ENCODE assay signal across 15 mouse cellular contexts in the genomic region with DNA sequence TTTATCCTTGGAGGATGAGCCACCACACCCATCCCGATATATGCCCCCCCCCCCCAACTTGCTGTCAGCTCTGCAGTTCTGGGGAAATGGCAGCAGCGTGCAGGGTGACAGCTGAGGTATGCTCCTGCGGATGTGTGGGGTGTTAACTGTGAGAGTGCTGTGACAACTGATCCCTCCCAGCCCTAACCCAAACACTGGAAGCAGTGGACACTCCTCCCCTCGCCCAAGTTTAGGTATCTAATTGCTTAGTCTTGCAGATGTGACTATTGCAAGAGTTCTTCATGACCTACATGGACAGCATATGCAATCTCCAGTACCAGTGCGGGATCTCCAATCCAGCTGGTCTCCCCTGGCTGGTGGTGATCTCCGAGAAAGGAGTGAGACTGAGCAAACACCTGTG. TPM values are rescaled to one million over a fixed set of nuclear protein-coding genes. Genes with fewer than 3 reads are reported as not detected.
DNase-seq lines count a peak whose midpoint lies in the region; ATAC-seq and TF ChIP-seq lines count a peak whose summit lies in the region.
"Had no signal": no experiment of that assay in that cellular context is flagged by ENCODE, and none has a peak within 500 bp of the region (broad histone marks: within the 10 kb centered on the region; RNA-seq: fewer than 3 reads in every experiment).

No protein-coding gene starts in this region.

- peaks cover 96% of the 10 kb centered on the region for H3K27me3 ChIP-seq in hindbrain, embryonic 10.5 days (ENCODE audit: insufficient read depth, poor library complexity, severe bottlenecking)
- peaks cover 31% of the 10 kb centered on the region for H3K27me3 ChIP-seq in hindbrain, embryonic 16.5 days (replicated peaks; ENCODE audit: control insufficient read depth, insufficient read depth, low read length)
- H3K27me3 ChIP-seq in E14TG2a.4 (ENCODE audit: insufficient read depth, low read length), result peaks cover 82% of the 10 kb centered on the region
- H3K27me3 ChIP-seq in forebrain, embryonic 14.5 days (replicated peaks; ENCODE audit: control insufficient read depth, insufficient read depth, low read length), result peaks cover 54% of the 10 kb centered on the region

- no peak overlapping the region for H3K4me2 ChIP-seq in hindbrain, embryonic 16.5 days (ENCODE audit: low read length)
- H3K4me2 ChIP-seq in forebrain, embryonic 14.5 days (ENCODE audit: low read length), result 0 out of 2 replicates have a peak overlapping the region, but pooled peaks have one; percentile 25
- H3K4me2 ChIP-seq: liver, embryonic 12.5 days had no signal

- intact Hi-C loops in left cerebral cortex, postnatal 4 days (cut with DNase I), result no loop called here

- peak overlapping the region; percentile 28; the same call in 1 of the 2 replicates for H3K4me3 ChIP-seq in hindbrain, embryonic 10.5 days
- H3K4me3 ChIP-seq in hindbrain, embryonic 16.5 days (ENCODE audit: low read length), result no peak overlapping the region
- peak overlapping the region; percentile 45; the same call in 1 of the 2 replicates for H3K4me3 ChIP-seq in E14TG2a.4 (replicated peaks; ENCODE audit: low read length)
- no peak overlapping the region for H3K4me3 ChIP-seq in forebrain, embryonic 14.5 days (ENCODE audit: low read depth, low read length)
- H3K4me3 ChIP-seq: intestine, embryonic 15.5 days; left cerebral cortex, adult 2 months; liver, embryonic 12.5 days had no signal

- H3K4me1 ChIP-seq in hindbrain, embryonic 10.5 days (replicated peaks), result peaks cover 82% of the 10 kb centered on the region
- H3K4me1 ChIP-seq in hindbrain, embryonic 16.5 days (ENCODE audit: control insufficient read depth, insufficient read depth, low read depth, low read length), result peaks cover 30% of the 10 kb centered on the region
- peaks cover 77% of the 10 kb centered on the region for H3K4me1 ChIP-seq in E14TG2a.4 (replicated peaks; ENCODE audit: low read depth, low read length)
- peaks cover 37% of the 10 kb centered on the region for H3K4me1 ChIP-seq in forebrain, embryonic 14.5 days (ENCODE audit: control insufficient read depth, insufficient read depth, low read length)

- WGBS in hindbrain, embryonic 10.5 days, result 1% methylated on average over 6 of the region's 6 CpGs
- 16% methylated on average over 6 of the region's 6 CpGs for WGBS in hindbrain, embryonic 16.5 days
- 13% methylated on average over 6 of the region's 6 CpGs for WGBS in forebrain, embryonic 14.5 days

- no peak for TF ChIP-seq CTCF in E14TG2a.4 (conservative IDR thresholded peaks at IDR 0.05; ENCODE audit: low read length)

- no peak overlapping the region for H3K9ac ChIP-seq in hindbrain, embryonic 16.5 days (ENCODE audit: low read depth, low read length)
- no peak overlapping the region for H3K9ac ChIP-seq in forebrain, embryonic 14.5 days (ENCODE audit: low read length)
- H3K9ac ChIP-seq: intestine, embryonic 15.5 days; liver, embryonic 12.5 days had no signal

- ATAC-seq in hindbrain, embryonic 16.5 days, result no peak
- ATAC-seq in forebrain, embryonic 14.5 days, result no peak
- ATAC-seq: activated CD4-positive, CD25-positive, alpha-beta regulatory T cell, adult 4 months; intestine, embryonic 15.5 days; liver, embryonic 12.5 days; lung, postnatal 0 days had no signal

- H3K9me3 ChIP-seq in hindbrain, embryonic 10.5 days, result no peaks in the 10 kb centered on the region
- no peaks in the 10 kb centered on the region for H3K9me3 ChIP-seq in hindbrain, embryonic 16.5 days (ENCODE audit: control insufficient read depth, low read length)
- 0 out of 2 replicates have a peak, but pooled peaks cover 3% of the 10 kb centered on the region for H3K9me3 ChIP-seq in E14TG2a.4 (ENCODE audit: low read length)
- no peaks in the 10 kb centered on the region for H3K9me3 ChIP-seq in forebrain, embryonic 14.5 days (replicated peaks; ENCODE audit: control insufficient read depth, low read length)
- H3K9me3 ChIP-seq: intestine, embryonic 15.5 days; liver, embryonic 12.5 days had no signal

- H3K27ac ChIP-seq in hindbrain, embryonic 10.5 days, result peak overlapping the region; percentile 30
- no peak overlapping the region for H3K27ac ChIP-seq in hindbrain, embryonic 16.5 days (ENCODE audit: low read depth, low read length)
- no peak overlapping the region for H3K27ac ChIP-seq in forebrain, embryonic 14.5 days (ENCODE audit: low read depth, low read length)
- H3K27ac ChIP-seq: intestine, embryonic 15.5 days; left cerebral cortex, adult 2 months; liver, embryonic 12.5 days had no signal

- no peaks in the 10 kb centered on the region for H3K36me3 ChIP-seq in hindbrain, embryonic 10.5 days
- no peaks in the 10 kb centered on the region for H3K36me3 ChIP-seq in hindbrain, embryonic 16.5 days (ENCODE audit: control insufficient read depth, insufficient read depth, low read length)
- no peaks in the 10 kb centered on the region for H3K36me3 ChIP-seq in E14TG2a.4 (ENCODE audit: insufficient read depth, low read length)
- H3K36me3 ChIP-seq in forebrain, embryonic 14.5 days (ENCODE audit: control insufficient read depth, insufficient read depth, low read length), result no peaks in the 10 kb centered on the region
- H3K36me3 ChIP-seq: intestine, embryonic 15.5 days; liver, embryonic 12.5 days had no signal

- no peak for DNase-seq in hindbrain, embryonic 10.5 days (ENCODE audit: low spot score)
- no peak for DNase-seq in forebrain, embryonic 14.5 days (ENCODE audit: low spot score)
- peak; percentile 27 for DNase-seq in naive thymus-derived CD4-positive, alpha-beta T cell, adult 2 months (ENCODE audit: low read depth)
- no peak for DNase-seq in layer of hippocampus, adult 11-12 months (ENCODE audit: low spot score)
- DNase-seq in left cerebral cortex, postnatal 4 days, result no peak
- DNase-seq: gastrocnemius, postnatal 10 days; thymus, adult 2 months had no signal

RNA-seq across cellular contexts. Expression of a gene that starts 2.4 kb away (rescaled TPM):
- 1.9 and 2.2 TPM in 2 replicates for polyA plus RNA-seq in hindbrain, embryonic 10.5 days (2016; fragmentation: Nextera tagmentation; extraction: Ambion mirVana)
- 0.92 and 1.1 TPM in 2 replicates for polyA plus RNA-seq in hindbrain, embryonic 16.5 days (2015; fragmentation: Nextera tagmentation; extraction: Ambion mirVana)
- polyA plus RNA-seq in forebrain, embryonic 14.5 days (2014; fragmentation: Nextera tagmentation; extraction: Ambion mirVana), result 0.14 and 0.36 TPM in 2 replicates
- under 1 TPM in 1 of 2 experiments, not detected in 1; 0.30 TPM for total RNA-seq in left cerebral cortex, postnatal 4 days (2021)
- polyA plus RNA-seq: activated CD4-positive, CD25-positive, alpha-beta regulatory T cell, adult 4 months had no signal

RNA-seq across cellular contexts. Expression of a gene that starts 7.7 kb away (rescaled TPM):
- polyA plus RNA-seq in hindbrain, embryonic 10.5 days (2016; fragmentation: Nextera tagmentation; extraction: Ambion mirVana), result 0.78 and 8.7 TPM in 2 replicates
- polyA plus RNA-seq in hindbrain, embryonic 16.5 days (2015; fragmentation: Nextera tagmentation; extraction: Ambion mirVana), result 4.0 and 5.7 TPM in 2 replicates
- polyA plus RNA-seq in forebrain, embryonic 14.5 days (2014; fragmentation: Nextera tagmentation; extraction: Ambion mirVana), result not detected in 2 replicates
- not detected for total RNA-seq in left cerebral cortex, postnatal 4 days (2021)
- total RNA-seq: gastrocnemius, postnatal 10 days; layer of hippocampus, adult 18-20 months; left cerebral cortex, adult 2 months had no signal
- polyA plus RNA-seq: activated CD4-positive, CD25-positive, alpha-beta regulatory T cell, adult 4 months; lung, postnatal 0 days had no signal

RNA-seq across cellular contexts. Expression of a gene that starts 21.0 kb away (rescaled TPM):
- 41.6 and 46.8 TPM in 2 replicates for polyA plus RNA-seq in hindbrain, embryonic 10.5 days (2016; fragmentation: Nextera tagmentation; extraction: Ambion mirVana)
- 5.6 and 8.7 TPM in 2 replicates for polyA plus RNA-seq in hindbrain, embryonic 16.5 days (2015; fragmentation: Nextera tagmentation; extraction: Ambion mirVana)
- 11.0 and 13.6 TPM in 2 replicates for polyA plus RNA-seq in forebrain, embryonic 14.5 days (2014; fragmentation: Nextera tagmentation; extraction: Ambion mirVana)
- 1 to 10 TPM; 4.7 to 5.8 TPM for total RNA-seq in left cerebral cortex, postnatal 4 days (2021)

RNA-seq across cellular contexts. Expression of a gene that starts 30.4 kb away (rescaled TPM):
- polyA plus RNA-seq in hindbrain, embryonic 10.5 days (2016; fragmentation: Nextera tagmentation; extraction: Ambion mirVana), result 58.4 and 62.6 TPM in 2 replicates
- polyA plus RNA-seq in hindbrain, embryonic 16.5 days (2015; fragmentation: Nextera tagmentation; extraction: Ambion mirVana), result 23.8 and 28.8 TPM in 2 replicates
- 38.6 and 39.0 TPM in 2 replicates for polyA plus RNA-seq in forebrain, embryonic 14.5 days (2014; fragmentation: Nextera tagmentation; extraction: Ambion mirVana)
- 10 to 100 TPM; 39.7 to 46.0 TPM for total RNA-seq in left cerebral cortex, postnatal 4 days (2021)
- polyA plus RNA-seq: activated CD4-positive, CD25-positive, alpha-beta regulatory T cell, adult 4 months had no signal

RNA-seq across cellular contexts. Expression of a gene that starts 40.4 kb away (rescaled TPM):
- 9.7 and 14.4 TPM in 2 replicates for polyA plus RNA-seq in hindbrain, embryonic 10.5 days (2016; fragmentation: Nextera tagmentation; extraction: Ambion mirVana)
- 52.8 and 81.8 TPM in 2 replicates for polyA plus RNA-seq in hindbrain, embryonic 16.5 days (2015; fragmentation: Nextera tagmentation; extraction: Ambion mirVana)
- 0.84 and 1.0 TPM in 2 replicates for polyA plus RNA-seq in forebrain, embryonic 14.5 days (2014; fragmentation: Nextera tagmentation; extraction: Ambion mirVana)
- 1 to 10 TPM; 4.0 to 5.2 TPM for total RNA-seq in left cerebral cortex, postnatal 4 days (2021)
- polyA plus RNA-seq: activated CD4-positive, CD25-positive, alpha-beta regulatory T cell, adult 4 months had no signal

Comparison
In these comparisons a context has a peak if more than half of its experiments do, and no peak if none do; other contexts are left out.
1. H3K4me3 ChIP-seq: peak in hindbrain, embryonic 10.5 days (single experiment) and E14TG2a.4 (single experiment); none in hindbrain, embryonic 16.5 days (single experiment) and forebrain, embryonic 14.5 days (single experiment).